Mouse (Mus musculus) layer of hippocampus, postnatal 25 days (tissue): ENCODE data around the gene Mrps36. TPM values are rescaled to one million over a fixed set of nuclear protein-coding genes. Genes with fewer than 3 reads are reported as not detected.
"Not testable (repeated sequence)": the region's sequence is repeated elsewhere in the genome, so short reads cannot be mapped to it uniquely, and the experiment has no call there.

Experiments
- DNase-seq, 2 experiments: peaks; one replicate each; pipeline ENCODE4 v3.0.0; 2022; ENCODE audit warnings: mixed read lengths in 2 of 2, low spot score in 1 of 2; ENCODE audit errors: extremely low spot score in 1 of 2
- total RNA-seq, 2 experiments: library from RNA; stranded (reverse); gene quantifications; 2 replicates each; pipeline ENCODE4 v1.2.3; 2021

Mrps36 gene
- 10 to 100 TPM; 55.9 to 56.0 TPM for total RNA-seq

DNA sequence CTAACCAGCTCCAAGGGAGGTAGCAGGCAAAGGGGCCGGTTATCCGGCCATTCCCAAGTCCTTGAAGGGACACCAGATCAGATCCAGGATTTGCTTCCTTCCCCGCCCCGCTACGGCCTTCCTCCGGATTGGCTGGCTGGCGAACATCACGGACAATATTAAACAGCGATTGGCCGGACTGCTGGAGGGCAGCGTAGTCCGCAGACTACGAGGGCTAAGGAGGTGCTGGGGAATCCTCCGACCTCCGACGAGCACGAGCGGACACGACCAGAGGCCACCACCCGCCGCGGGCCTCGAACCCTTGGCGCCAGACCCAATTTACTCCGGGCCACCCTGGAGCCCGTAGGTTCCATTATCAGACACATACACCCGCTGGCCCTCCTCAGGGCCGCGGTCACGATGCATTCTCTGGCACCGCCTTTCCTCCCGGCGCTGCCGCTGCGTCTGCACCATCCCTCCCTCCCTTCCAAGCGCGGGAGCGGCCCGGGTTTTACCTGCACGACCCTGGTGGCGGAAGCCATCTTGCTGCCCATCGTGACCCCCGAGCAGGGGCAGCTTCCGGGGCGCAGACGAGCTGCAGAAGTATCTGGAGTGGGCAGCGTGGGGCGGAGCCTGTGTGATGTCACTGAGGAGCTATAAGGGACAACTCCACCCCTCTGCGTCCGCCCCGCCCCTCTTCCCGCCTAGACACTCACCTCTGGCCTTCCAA, at the start of gene Mrps36:
TSS of gene Mrps36 (minus strand) at position 624 of the 709 bp plus-strand sequence.
- peak; percentile 72 to 75 for DNase-seq

DNA sequence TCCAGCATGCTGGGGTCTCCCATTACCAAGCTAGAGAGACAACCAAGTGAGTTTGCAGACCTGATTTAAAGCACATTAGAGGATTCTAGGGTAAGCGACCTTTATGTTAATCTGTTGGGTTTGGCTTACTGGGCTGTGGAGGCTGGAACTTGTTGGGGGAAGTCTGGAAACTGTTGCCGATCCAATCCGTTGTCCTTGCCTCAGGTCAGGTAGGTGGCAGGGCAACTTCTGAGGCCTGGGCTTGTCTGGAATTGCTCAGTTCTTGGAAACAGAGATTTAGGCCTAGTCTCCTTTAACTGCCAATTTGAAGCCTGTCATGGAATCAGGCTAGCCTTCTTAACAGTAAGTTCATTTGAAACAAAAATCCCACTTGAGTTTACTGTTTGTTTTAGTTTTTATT, 44.6 kb upstream of the Mrps36 start:
- no peak for DNase-seq

DNA sequence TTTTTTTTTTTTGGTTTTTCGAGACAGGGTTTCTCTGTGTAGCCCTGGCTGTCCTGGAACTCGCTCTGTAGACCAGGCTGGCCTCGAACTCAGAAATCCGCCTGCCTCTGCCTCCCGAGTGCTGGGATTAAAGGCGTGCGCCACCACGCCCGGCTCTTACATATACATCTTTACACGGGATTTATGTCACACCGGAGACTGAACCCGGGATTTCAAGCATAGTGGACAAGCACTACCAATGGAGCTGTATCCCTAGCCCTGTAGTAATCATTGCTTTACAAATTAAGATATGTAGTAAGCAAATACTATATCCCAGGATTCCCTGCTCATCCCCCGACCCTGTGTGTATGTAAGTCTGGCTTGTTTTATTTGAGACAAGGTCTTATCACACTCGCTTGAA, 43.6 kb upstream of the Mrps36 start:
- DNase-seq = not testable (repeated sequence)

DNA sequence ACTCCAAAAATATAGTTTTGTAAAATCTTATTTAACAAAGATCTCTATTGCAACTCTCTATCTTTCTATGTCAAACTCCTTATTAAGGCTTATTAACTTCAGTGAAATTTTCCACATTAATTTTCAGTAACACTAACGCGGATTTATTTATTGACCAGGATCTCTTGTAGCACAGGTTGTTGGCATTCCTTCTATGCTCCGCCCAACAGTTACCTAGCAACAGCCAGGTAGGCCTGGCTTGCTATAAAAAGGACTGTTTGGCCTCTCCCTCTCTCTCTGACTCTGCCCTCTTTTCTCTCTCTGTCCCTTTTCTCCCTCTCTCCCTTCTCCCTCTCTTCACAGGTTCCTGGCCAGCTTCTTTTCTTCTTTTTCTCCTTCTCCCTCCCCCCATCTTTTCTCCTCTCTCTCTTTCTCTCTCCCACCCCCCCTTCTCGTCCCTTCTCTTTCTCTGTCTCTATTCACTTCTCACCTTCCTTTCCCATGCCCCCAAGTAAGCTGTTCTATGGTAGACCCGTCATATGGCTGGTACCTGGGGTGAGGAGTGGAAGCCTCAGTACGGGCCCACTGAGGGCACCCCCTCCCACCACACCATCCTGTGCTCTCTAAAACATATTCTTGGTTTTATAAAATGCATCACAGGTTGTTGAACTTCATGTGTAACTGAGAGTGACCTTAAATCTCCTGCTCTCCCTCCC, 43.0 kb upstream of the Mrps36 start:
- DNase-seq = no peak

DNA sequence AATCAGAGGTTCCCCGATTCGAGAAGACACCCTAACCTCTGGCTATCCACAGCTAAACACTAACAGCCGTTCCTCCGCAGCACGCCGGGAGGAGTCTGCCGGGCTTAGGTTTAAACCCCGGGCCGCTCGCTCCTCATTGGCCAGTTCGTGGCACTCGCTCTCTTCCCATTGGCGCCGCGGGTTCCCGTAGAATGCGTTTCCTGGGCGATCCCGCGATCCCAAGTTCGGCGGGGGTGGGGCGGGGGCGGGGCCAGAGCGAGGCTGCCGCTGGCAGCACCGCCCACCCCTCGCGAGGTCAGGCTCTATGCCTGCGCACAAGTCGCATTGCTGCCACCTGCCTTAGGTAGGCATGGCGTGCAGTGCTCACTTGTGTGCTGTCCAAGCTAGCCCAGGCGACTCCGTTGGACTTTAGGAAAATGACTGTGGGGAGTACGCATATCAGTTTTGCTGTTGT, 42.0 kb upstream of the Mrps36 start, which contains the start of gene Ccnb1:
TSS of gene Ccnb1 (minus strand) at position 157 of the 454 bp plus-strand sequence.
- peak; percentile 54 to 81 for DNase-seq

DNA sequence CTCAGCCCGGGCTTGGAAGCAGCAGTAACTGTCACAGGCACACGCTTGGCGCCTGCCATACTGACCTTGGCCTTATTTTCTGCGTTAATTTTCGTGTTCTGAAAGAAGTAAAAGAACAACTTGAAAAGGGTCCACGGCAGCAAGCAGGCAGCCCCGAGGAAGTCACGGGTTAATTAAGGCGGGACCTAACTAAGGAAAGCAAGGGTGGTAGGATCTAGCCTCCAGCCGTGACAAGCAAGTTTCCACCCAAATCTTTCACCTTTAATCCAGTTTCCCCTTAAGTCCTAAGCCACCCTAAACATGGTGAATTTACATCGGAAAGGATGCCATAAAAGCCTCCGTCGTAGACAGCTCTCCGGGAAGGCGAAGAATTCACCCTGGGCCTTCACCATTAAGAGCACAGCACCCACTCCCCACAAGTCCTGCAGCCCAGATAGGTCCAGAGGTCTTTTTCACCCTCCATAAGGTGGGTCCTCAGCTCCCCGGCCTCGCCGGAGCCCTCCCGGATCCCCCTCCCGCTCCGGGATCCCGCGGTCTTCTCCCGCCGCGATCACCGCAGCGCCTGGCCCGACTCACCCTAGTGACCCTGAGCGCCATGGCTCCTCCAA, 41.5 kb upstream of the Mrps36 start:
- no peak for DNase-seq

DNA sequence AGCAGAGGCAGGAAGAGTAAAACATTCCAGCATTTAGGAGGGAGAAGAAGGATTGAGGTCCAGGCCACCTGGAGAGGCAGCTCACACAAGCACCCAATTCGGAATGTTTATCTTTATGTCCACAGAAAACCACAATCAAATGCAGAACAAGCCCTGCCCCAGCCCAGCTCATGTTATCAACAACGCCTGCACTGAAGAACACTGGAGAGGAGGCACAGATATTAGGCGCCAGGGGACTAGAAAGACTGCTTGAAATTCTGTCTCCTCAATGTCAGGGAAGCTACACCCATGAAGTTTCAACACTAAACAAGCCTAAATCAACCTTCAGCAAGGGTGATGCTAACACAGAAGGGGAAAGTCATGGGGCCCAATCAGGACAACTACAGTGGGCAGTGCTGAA, 33.0 kb upstream of the Mrps36 start:
- no peak for DNase-seq

DNA sequence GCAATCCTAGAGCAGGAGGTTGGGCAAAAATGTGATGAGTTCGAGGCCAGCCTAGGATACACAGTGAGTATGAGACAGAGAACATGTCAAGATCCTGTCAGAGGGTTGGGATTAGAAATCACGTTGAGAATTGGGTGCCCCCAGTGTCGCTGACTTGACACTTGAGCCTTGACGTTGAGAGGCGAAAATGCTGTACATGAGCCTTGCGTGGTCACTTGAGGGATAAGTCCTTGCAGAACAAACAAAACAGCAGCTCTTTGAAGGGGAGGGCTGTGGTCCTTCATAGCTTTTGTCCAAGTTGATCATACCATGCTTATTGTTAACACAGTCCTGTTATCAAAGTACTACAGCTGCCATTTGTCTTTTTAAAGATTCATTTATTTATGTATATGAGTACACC, 32.3 kb upstream of the Mrps36 start:
- no peak for DNase-seq

DNA sequence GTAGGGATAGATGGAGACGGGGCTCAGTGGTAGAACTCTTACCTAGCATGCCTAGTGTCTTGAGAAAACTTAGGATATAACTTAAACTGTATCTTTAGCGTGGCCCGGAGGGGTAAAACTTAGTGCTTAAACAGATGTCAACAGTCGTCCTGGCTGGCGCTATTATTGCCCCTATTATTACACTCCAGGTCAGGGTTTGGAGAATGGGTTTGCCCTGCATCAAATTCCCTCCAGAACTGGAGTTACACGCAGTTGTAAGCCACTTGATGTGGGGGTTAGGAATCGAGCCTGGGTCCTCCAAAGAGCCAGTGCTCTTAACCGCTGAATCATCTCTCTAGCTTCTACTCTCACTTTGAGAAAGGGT, 31.6 kb upstream of the Mrps36 start:
- DNase-seq = no peak

DNA sequence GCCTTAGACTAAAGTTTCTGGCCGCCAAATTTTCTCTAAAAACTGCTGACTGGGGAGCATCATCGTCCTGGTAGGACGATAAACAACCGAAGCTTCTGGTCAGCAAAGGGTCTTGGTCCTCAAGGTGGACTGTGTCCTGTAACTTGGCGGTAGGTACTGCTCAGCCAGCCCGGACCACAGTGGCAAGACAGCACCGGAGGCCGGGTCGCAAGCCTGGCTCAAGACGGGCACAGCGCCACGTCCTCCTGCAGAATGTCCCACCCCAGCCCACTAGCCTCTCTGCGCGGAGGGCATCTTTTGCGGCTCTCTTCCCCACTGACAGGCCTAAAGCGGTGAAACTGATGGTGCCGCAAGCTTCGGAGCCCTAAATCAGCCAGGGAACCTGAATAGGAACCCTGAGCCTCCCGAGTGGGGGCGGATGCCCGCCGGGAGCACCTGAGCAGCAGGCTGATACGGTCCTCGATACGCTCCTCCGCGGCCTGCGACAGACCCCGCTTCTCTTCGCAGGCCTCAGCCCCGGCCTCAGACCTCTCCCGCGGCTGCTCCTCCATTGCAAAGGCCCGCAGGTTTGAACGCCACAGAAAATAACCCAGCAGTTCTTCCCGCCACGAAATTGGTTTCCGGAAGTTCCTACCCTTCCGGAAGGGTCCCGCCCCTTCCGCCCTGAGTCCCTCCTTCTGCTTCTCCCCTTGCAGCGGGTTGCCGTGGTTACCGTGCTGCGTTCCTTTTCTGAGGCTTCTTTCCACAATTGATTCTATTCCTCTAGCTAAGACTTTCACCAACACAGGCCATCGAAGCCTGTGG, 31.0 kb upstream of the Mrps36 start, which contains the start of gene Cenph:
TSS of gene Cenph (minus strand) at position 648 of the 804 bp plus-strand sequence.
- peak; percentile 52 to 68 for DNase-seq

DNA sequence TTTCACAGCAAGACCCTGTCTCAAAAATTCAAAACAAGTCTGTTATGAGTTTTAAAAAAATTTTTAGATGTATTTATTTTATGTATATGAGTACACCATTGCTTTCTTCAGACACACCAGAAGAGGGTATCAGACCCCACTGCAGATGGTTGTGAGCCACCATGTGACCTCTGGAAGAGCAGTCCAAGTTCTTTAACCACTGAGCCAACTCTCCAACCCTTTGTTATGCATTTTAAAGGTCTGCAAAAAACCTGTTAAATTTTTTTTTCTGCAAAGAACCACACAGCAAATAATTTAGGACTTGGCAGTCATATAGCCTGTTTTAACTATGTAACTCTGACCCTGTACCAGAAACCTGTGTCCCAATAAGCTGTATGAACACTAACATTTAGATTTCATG, 30.2 kb upstream of the Mrps36 start:
- DNase-seq = no peak

DNA sequence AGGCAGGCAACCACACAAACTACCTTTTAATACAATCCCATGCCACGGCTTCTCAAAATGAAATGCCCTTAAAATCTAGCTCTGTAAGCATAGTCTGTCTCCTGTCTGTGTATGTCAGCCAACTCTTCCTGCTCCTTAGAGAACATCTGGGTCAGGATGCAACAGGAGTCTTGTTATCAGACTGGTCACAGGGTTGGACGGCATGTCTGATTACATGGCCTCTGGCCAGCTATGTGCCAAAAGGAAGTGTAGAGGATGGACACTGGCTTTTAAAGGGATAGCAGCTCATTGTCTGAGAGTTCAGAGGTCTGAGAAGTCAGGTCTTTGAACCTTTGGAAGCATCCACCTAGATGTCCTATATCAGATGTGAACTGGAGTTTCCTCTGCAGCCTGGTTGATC, 10.9 kb upstream of the Mrps36 start:
- DNase-seq = no peak

DNA sequence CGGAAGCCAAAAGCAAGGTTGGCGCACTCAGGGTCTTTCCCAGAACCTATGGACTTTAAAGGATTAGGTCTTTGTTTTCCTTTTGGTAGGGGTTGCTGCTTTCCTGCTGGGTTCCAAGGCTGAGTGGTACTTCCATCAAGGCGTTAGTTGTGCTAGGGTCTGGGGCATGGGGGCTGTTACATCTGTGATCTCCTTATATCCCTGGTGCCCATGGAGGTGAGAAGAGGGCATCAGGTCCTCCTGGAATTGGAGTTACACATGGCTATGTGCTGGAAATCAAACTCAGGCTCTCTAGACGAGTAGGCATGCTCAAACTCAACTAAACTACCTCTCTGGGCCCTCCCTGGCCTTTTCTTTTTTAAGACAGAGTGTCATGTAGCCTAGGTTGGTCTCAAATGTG, 9.7 kb upstream of the Mrps36 start:
- DNase-seq = no peak

DNA sequence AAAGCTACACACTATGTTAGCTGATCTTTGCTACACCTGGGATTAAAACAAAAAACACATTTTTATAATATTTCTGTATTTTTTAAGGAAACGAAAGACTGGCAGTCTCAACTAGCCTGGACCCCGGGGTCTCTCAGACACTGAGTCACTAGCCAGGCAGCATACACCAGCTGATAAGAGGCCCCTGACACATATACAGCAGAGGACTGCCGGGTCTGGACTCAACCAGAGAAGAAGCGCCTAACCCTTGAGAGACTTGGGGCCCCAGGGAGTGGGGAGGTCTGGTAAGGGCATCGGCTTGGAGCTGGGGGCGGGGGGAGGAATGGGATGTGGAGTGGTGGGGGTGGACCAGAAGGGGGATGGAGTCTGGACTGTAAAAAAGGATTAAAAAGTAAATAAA, 8.6 kb upstream of the Mrps36 start:
- no peak for DNase-seq

DNA sequence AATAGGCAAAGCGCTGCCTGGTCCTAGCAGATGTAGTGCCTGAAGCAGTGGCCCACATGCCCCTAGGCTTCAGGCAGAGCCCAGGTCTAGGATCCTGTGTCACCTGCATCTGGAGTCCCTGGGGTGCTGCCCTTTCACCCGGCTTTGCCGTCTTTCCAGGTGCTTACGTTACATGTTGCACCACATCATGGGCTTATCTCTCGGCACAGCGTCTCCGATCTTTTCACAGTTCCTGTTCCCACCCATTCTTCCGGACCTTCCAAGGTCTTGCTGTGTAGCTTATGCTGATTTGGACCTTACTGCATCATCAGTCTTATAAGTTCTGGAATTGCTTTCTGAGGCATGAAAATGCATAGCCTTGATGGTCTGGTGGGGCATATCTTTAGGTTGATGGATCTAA, 8.1 kb upstream of the Mrps36 start:
- no peak for DNase-seq

DNA sequence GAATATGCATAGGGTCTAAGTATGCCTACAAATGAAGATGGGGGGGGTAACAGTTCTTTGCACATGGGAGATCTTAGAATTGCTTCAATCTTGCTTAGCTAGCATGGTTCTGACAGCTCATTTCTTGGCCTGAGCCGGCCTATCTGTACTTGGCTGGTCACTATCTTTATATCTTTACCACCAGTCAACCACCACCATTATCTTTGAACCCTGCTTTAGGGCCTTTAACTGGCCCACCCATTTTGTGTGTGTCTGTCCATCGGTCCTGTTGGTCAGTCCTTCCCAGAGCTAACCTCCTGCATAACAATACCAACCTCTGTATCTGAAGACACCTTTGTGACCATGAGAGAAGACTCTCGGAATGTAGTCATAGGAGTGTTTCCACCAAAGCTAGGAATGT, 6.9 kb upstream of the Mrps36 start:
- DNase-seq = no peak

DNA sequence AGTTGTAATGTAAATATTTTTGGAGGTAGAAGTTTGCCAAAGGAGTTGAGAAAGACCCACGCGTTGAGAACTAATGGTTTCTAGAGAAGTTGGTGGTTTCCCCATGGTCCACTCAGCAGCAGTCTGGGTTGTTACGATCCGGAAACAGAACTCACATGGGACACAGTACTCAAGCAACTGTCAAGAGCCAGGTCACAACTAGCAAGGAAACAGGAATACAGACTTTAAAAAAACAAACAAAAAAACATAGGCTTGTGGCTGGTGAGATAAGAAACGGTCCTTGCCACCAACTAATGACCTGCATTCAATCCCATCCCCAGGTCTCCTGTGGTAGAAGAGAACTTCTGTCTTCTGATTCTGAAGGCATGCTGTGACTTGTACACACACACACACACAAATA, 6.3 kb upstream of the Mrps36 start:
- no peak for DNase-seq

DNA sequence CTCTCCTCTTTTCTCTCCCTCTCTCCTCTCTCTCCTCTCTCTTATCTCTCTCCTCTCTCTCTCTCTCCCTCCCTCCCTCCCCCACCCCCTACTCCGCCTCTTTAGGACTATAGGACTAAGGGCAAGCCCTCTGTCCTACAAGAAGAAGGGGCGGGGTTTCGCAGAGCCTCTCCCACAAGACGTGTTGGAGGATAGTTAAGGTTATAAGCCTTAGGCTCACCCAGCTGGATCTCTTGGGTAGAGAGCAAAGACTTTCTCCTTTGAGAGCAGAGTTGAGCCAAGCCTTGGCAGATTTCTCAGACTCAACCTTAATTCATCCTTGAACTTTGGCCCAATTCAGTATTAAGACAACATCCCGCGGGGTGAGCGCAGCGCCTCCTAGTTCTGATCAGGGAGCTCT, 4.2 kb upstream of the Mrps36 start:
- no peak for DNase-seq

DNA sequence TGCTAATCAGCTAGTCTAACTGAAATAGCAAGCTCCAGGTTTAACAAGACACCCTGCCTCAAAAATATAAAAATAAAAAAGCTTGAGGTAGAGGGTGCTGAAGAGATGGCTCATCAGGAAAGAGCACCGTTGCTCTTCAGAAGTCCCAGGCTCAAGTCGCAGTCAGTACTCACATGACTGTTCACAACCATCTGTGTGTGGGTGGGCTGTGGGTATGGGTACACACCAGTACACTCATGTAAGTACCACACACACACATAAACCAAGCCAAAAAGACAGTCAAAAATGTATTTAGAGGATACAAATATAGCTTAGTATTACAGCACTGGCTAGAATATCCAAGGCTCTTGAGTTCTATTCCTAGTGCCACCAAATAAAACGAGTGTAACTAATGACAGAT, 1.6 kb upstream of the Mrps36 start:
- DNase-seq = no peak

DNA sequence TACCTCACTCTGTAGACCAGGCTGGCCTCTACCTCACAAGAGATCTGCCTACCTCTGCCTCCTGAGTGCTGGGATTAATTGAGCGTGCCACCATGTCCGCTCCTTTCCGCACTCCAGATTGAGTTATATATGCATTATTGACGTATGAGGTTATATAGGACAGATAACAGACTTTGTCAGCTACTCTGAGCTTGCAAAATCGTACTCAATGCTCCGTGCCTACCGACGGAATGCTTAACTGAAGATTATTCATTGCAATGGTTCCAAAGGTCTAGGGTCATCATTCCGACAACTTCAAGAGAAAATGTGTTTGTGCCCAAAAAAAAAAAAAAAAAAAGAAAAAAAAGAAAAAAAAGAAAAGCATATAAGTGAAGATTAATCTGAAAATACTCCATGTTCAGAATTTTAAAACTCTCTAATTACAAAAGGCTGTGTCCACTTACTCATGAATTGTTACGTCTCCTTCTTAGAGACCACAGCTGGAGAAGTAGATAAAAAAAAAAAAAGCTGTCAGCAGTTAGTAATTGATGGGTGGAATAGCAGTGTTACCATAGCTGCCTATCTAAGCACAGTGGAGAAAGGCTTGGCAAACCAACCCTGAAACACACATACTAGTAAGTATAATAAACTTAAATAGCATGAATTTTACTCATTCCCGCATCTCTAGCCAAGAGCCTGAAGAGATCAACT, 968 bp downstream of the Mrps36 start:
- DNase-seq = no peak
